Mouse (Mus musculus) CH12.LX (cell line): ENCODE measurements at regions not wholly inside any gene's neighbourhood (a gene's known extent, or its start where the extent isn't known, plus 50 kb on each side); places are given as distances from the start of the nearest gene placed in this dataset.

Experiments used
- CTCF ChIP-seq, 2 experiments: IDR thresholded peaks in 1 of 2; conservative IDR thresholded peaks in 1 of 2; 2 replicates each; pipeline ENCODE4 v1.5.1; 2011 to 2012; ENCODE audit warnings: low read depth in 2 of 2, low read length in 2 of 2, improper control_type of control experiment in 1 of 2, inconsistent platforms in 1 of 2, mild to moderate bottlenecking in 1 of 2, moderate library complexity in 1 of 2
- IRF4 ChIP-seq: IDR thresholded peaks from 2 replicates; pipeline ENCODE4 v1.6.1; 2014; ENCODE audit warnings: low read depth, mild to moderate bottlenecking, inconsistent platforms, low read length, improper control_type of control experiment
- MAFK ChIP-seq: IDR thresholded peaks from 2 replicates; pipeline ENCODE4 v1.6.1; 2011; ENCODE audit warnings: low read length, improper control_type of control experiment; ENCODE audit not compliant: insufficient replicate concordance
- MEF2A ChIP-seq: IDR thresholded peaks from 2 replicates; pipeline ENCODE4 v1.6.1; 2014; ENCODE audit warnings: low read depth, mild to moderate bottlenecking, inconsistent platforms, low read length, improper control_type of control experiment, borderline replicate concordance
- NRF1 ChIP-seq: IDR thresholded peaks from 2 replicates; pipeline ENCODE4 v1.6.1; 2014; ENCODE audit warnings: low read depth, mild to moderate bottlenecking, inconsistent platforms, low read length, improper control_type of control experiment, moderate library complexity
- POLR2A ChIP-seq: IDR thresholded peaks from 2 replicates; pipeline ENCODE4 v1.6.1; 2011; ENCODE audit warnings: low read depth, mild to moderate bottlenecking, improper control_type of control experiment, low read length
- POLR2AphosphoS2 ChIP-seq: IDR thresholded peaks from 2 replicates; pipeline ENCODE4 v1.6.1; 2011; ENCODE audit warnings: low read depth, low read length, improper control_type of control experiment
- ZMIZ1 ChIP-seq: IDR thresholded peaks from 2 replicates; pipeline ENCODE4 v1.6.1; 2012; ENCODE audit warnings: low read depth, mild to moderate bottlenecking, inconsistent platforms, low read length, improper control_type of control experiment

GRCm38 (mm10) chr10:104043569-104043968, 99.2 kb upstream of the Gm21293 start:
- TF ChIP-seq IRF4 (no peak), CTCF (conservative IDR thresholded peaks at IDR 0.05 in 1 of 2, IDR thresholded peaks at IDR 0.05 in 1 of 2; ENCODE audit: low read depth in 2 of 2, low read length in 2 of 2) (no peak), POLR2AphosphoS2 (no peak), MEF2A (no peak), NRF1 (no peak), ZMIZ1 (no peak), MAFK (no peak), POLR2A (no peak)
